ENCODE assay signal across 20 mouse cellular contexts in genomic region chr2:32665853-32666252, GRCm38 (mm10). TPM values are rescaled to one million over a fixed set of nuclear protein-coding genes. Genes with fewer than 3 reads are reported as not detected.
DNase-seq lines count a peak whose midpoint lies in the region; ATAC-seq and TF ChIP-seq lines count a peak whose summit lies in the region.
"Had no signal": no experiment of that assay in that cellular context is flagged by ENCODE, and none has a peak within 500 bp of the region (broad histone marks: within the 10 kb centered on the region; RNA-seq: fewer than 3 reads in every experiment).

No protein-coding gene starts in this region.

- H3K4me1 ChIP-seq in heart, embryonic 13.5 days: peaks cover 67% of the 10 kb centered on the region
- H3K4me1 ChIP-seq in liver, adult 2 months (ENCODE audit: control insufficient read depth, insufficient read depth, low read length): 0 out of 2 replicates have a peak, but pooled peaks cover 2% of the 10 kb centered on the region
- H3K4me1 ChIP-seq in heart, embryonic 16.5 days (ENCODE audit: control insufficient read depth, insufficient read depth, low read length): peaks cover 32% of the 10 kb centered on the region
- H3K4me1 ChIP-seq in forebrain, embryonic 13.5 days: peaks cover 5% of the 10 kb centered on the region; the same call in 1 of the 2 replicates

- ATAC-seq in heart, embryonic 13.5 days (ENCODE audit: extremely low read depth, insufficient number of reproducible peaks, low FRiP score, low TSS enrichment): no peak
- no peak for ATAC-seq in heart, embryonic 16.5 days (replicated peaks; ENCODE audit: extremely low read depth, insufficient read depth, low FRiP score)
- no peak for ATAC-seq in forebrain, embryonic 13.5 days
- ATAC-seq: CD4-positive, CD25-positive, alpha-beta regulatory T cell, adult 4 months; forebrain, postnatal 0 days had no signal

- no peak for TF ChIP-seq POLR2A in liver, adult 2 months (IDR thresholded peaks at IDR 0.05; ENCODE audit: extremely low read depth, insufficient read depth, low read length)

- no peaks in the 10 kb centered on the region for H3K79me2 ChIP-seq in liver, adult 2 months (ENCODE audit: control insufficient read depth, insufficient read depth, low read length)

- H3K27ac ChIP-seq in heart, embryonic 13.5 days (replicated peaks): peak overlapping the region; percentile 73
- no peak overlapping the region for H3K27ac ChIP-seq in liver, adult 2 months (replicated peaks; ENCODE audit: insufficient read depth, low read depth, low read length)
- peak overlapping the region; percentile 61 for H3K27ac ChIP-seq in heart, embryonic 16.5 days (ENCODE audit: low read length)
- no peak overlapping the region for H3K27ac ChIP-seq in forebrain, embryonic 13.5 days
- H3K27ac ChIP-seq: liver, embryonic 14.5 days; midbrain, embryonic 12.5 days; stomach, postnatal 0 days had no signal

- no peak for DNase-seq in heart, postnatal 4 days
- peak; percentile 71 for DNase-seq in liver, adult 2 months (ENCODE audit: extremely low read depth, low read depth, low spot score)
- DNase-seq in liver (no peak), adipocyte (ENCODE audit: low spot score) (peak; percentile 16)
- DNase-seq: adrenal gland, adult 2 months; cerebellum, adult 11 months; cerebellum, postnatal 14 days; forebrain, postnatal 0 days; kidney, postnatal 10 days; left cerebral cortex, postnatal 4 days; lung, postnatal 4 days; right cerebral cortex, postnatal 14 days had no signal

- no peaks in the 10 kb centered on the region for H3K9me3 ChIP-seq in heart, embryonic 13.5 days
- H3K9me3 ChIP-seq in heart, embryonic 16.5 days (replicated peaks; ENCODE audit: control insufficient read depth, low read length): no peaks in the 10 kb centered on the region
- H3K9me3 ChIP-seq in forebrain, embryonic 13.5 days (replicated peaks): no peaks in the 10 kb centered on the region
- H3K9me3 ChIP-seq: midbrain, embryonic 12.5 days had no signal

- H3K9ac ChIP-seq in heart, embryonic 13.5 days: peak overlapping the region; percentile 33; the same call in 1 of the 2 replicates
- no peak overlapping the region for H3K9ac ChIP-seq in liver, adult 2 months (ENCODE audit: low read depth, low read length)
- no peak overlapping the region for H3K9ac ChIP-seq in heart, embryonic 16.5 days (ENCODE audit: low read length)
- H3K9ac ChIP-seq in forebrain, embryonic 13.5 days: no peak overlapping the region
- H3K9ac ChIP-seq: forebrain, postnatal 0 days; liver, embryonic 14.5 days; midbrain, embryonic 12.5 days had no signal

- H3K36me3 ChIP-seq in heart, embryonic 13.5 days: peaks cover 33% of the 10 kb centered on the region
- H3K36me3 ChIP-seq in liver, adult 2 months (ENCODE audit: control insufficient read depth, insufficient read depth, low read length): no peaks in the 10 kb centered on the region; the same call in 1 of the 2 replicates
- H3K36me3 ChIP-seq in heart, embryonic 16.5 days (ENCODE audit: control insufficient read depth, insufficient read depth): no peaks in the 10 kb centered on the region
- no peaks in the 10 kb centered on the region for H3K36me3 ChIP-seq in forebrain, embryonic 13.5 days (ENCODE audit: poor library complexity, severe bottlenecking)
- H3K36me3 ChIP-seq: midbrain, embryonic 12.5 days had no signal

- H3K4me3 ChIP-seq in heart, embryonic 13.5 days: no peak overlapping the region
- no peak overlapping the region for H3K4me3 ChIP-seq in liver, adult 2 months (ENCODE audit: insufficient read depth, low read depth, low read length)
- no peak overlapping the region for H3K4me3 ChIP-seq in heart, embryonic 16.5 days (ENCODE audit: low read length)
- no peak overlapping the region for H3K4me3 ChIP-seq in forebrain, embryonic 13.5 days
- H3K4me3 ChIP-seq: erythroblast, embryonic 14.5 days; midbrain, embryonic 12.5 days had no signal

- no peaks in the 10 kb centered on the region for H3K27me3 ChIP-seq in heart, embryonic 13.5 days (replicated peaks)
- no peaks in the 10 kb centered on the region for H3K27me3 ChIP-seq in liver, adult 2 months (ENCODE audit: control insufficient read depth, insufficient read depth, low read length)
- no peaks in the 10 kb centered on the region for H3K27me3 ChIP-seq in heart, embryonic 16.5 days (ENCODE audit: control insufficient read depth, insufficient read depth, low read length)
- H3K27me3 ChIP-seq in forebrain, embryonic 13.5 days: no peaks in the 10 kb centered on the region
- H3K27me3 ChIP-seq: midbrain, embryonic 12.5 days had no signal

- 55% methylated on average over 6 of the region's 6 CpGs for WGBS in heart, embryonic 13.5 days
- WGBS in liver, adult 2 months: 28% methylated on average over 6 of the region's 6 CpGs
- 64% methylated on average over 6 of the region's 6 CpGs for WGBS in heart, embryonic 16.5 days
- WGBS in forebrain, embryonic 13.5 days: 90% methylated on average over 6 of the region's 6 CpGs

- H3K4me2 ChIP-seq in heart, embryonic 13.5 days: no peak overlapping the region
- H3K4me2 ChIP-seq in heart, embryonic 16.5 days (ENCODE audit: low read depth, low read length): no peak overlapping the region
- no peak overlapping the region for H3K4me2 ChIP-seq in forebrain, embryonic 13.5 days
- H3K4me2 ChIP-seq: midbrain, embryonic 12.5 days had no signal

- no peak for TF ChIP-seq CTCF in liver, adult 2 months (IDR thresholded peaks at IDR 0.05; ENCODE audit: low read depth, low read length)

RNA-seq across cellular contexts. Expression of gene Eng, which starts 19.5 kb away (rescaled TPM):
- 148 and 155 TPM in 2 replicates for polyA plus RNA-seq in heart, embryonic 13.5 days (2015; fragmentation: Nextera tagmentation; extraction: Ambion mirVana)
- total RNA-seq in heart, postnatal 4 days (2021): 100 to 1,000 TPM; 149 to 162 TPM
- 14.2 and 25.9 TPM in 2 replicates for total RNA-seq in liver, adult 2 months (2014; rRNA removed)
- 55.0 and 70.8 TPM in 2 replicates for polyA plus RNA-seq in liver, adult 2 months (2012; rRNA removed)
- polyA plus RNA-seq in heart, embryonic 16.5 days (2015; fragmentation: Nextera tagmentation; extraction: Ambion mirVana): 170 and 176 TPM in 2 replicates
- 20.4 and 21.2 TPM in 2 replicates for polyA plus RNA-seq in forebrain, embryonic 13.5 days (2015; fragmentation: Nextera tagmentation; extraction: Ambion mirVana)
- polyA plus RNA-seq: CD4-positive, CD25-positive, alpha-beta regulatory T cell, adult 4 months had no signal

RNA-seq across cellular contexts. Expression of gene Fpgs, which starts 38.1 kb away (rescaled TPM):
- polyA plus RNA-seq in heart, embryonic 13.5 days (2015; fragmentation: Nextera tagmentation; extraction: Ambion mirVana): 19.0 and 21.3 TPM in 2 replicates
- total RNA-seq in heart, postnatal 4 days (2021): 10 to 100 TPM; 10.5 to 12.5 TPM
- 158 and 175 TPM in 2 replicates for total RNA-seq in liver, adult 2 months (2014; rRNA removed)
- polyA plus RNA-seq in liver, adult 2 months (2012; rRNA removed): 414 and 481 TPM in 2 replicates
- 16.7 and 16.9 TPM in 2 replicates for polyA plus RNA-seq in heart, embryonic 16.5 days (2015; fragmentation: Nextera tagmentation; extraction: Ambion mirVana)
- 14.2 and 15.7 TPM in 2 replicates for polyA plus RNA-seq in forebrain, embryonic 13.5 days (2015; fragmentation: Nextera tagmentation; extraction: Ambion mirVana)

RNA-seq across cellular contexts. Expression of gene Ak1, which starts 44.3 kb away (rescaled TPM):
- 302 and 318 TPM in 2 replicates for polyA plus RNA-seq in heart, embryonic 13.5 days (2015; fragmentation: Nextera tagmentation; extraction: Ambion mirVana)
- total RNA-seq in heart, postnatal 4 days (2021): 100 to 1,000 TPM; 405 to 424 TPM
- total RNA-seq in liver, adult 2 months (2014; rRNA removed): 0.47 and 1.4 TPM in 2 replicates
- 0.26 and 0.34 TPM in 2 replicates for polyA plus RNA-seq in liver, adult 2 months (2012; rRNA removed)
- polyA plus RNA-seq in heart, embryonic 16.5 days (2015; fragmentation: Nextera tagmentation; extraction: Ambion mirVana): 470 and 488 TPM in 2 replicates
- 48.8 and 48.9 TPM in 2 replicates for polyA plus RNA-seq in forebrain, embryonic 13.5 days (2015; fragmentation: Nextera tagmentation; extraction: Ambion mirVana)
- polyA plus RNA-seq: CD4-positive, CD25-positive, alpha-beta regulatory T cell, adult 4 months had no signal

RNA-seq across cellular contexts. Expression of gene Cdk9, which starts 47.0 kb away (rescaled TPM):
- polyA plus RNA-seq in heart, embryonic 13.5 days (2015; fragmentation: Nextera tagmentation; extraction: Ambion mirVana): 60.0 and 63.2 TPM in 2 replicates
- total RNA-seq in heart, postnatal 4 days (2021): 10 to 100 TPM; 38.2 to 46.0 TPM
- total RNA-seq in liver, adult 2 months (2014; rRNA removed): 19.5 and 27.3 TPM in 2 replicates
- 46.6 and 63.7 TPM in 2 replicates for polyA plus RNA-seq in liver, adult 2 months (2012; rRNA removed)
- polyA plus RNA-seq in heart, embryonic 16.5 days (2015; fragmentation: Nextera tagmentation; extraction: Ambion mirVana): 57.1 and 59.8 TPM in 2 replicates
- 90.3 and 99.9 TPM in 2 replicates for polyA plus RNA-seq in forebrain, embryonic 13.5 days (2015; fragmentation: Nextera tagmentation; extraction: Ambion mirVana)

RNA-seq across cellular contexts. Expression of gene Sh2d3c, which starts 55.0 kb away (rescaled TPM):
- polyA plus RNA-seq in heart, embryonic 13.5 days (2015; fragmentation: Nextera tagmentation; extraction: Ambion mirVana): 33.0 and 34.1 TPM in 2 replicates
- total RNA-seq in heart, postnatal 4 days (2021): 10 to 100 TPM; 38.2 to 41.4 TPM
- total RNA-seq in liver, adult 2 months (2014; rRNA removed): 2.2 and 3.2 TPM in 2 replicates
- 7.5 and 10.4 TPM in 2 replicates for polyA plus RNA-seq in liver, adult 2 months (2012; rRNA removed)
- polyA plus RNA-seq in heart, embryonic 16.5 days (2015; fragmentation: Nextera tagmentation; extraction: Ambion mirVana): 32.4 and 33.6 TPM in 2 replicates
- polyA plus RNA-seq in forebrain, embryonic 13.5 days (2015; fragmentation: Nextera tagmentation; extraction: Ambion mirVana): 23.5 and 29.2 TPM in 2 replicates

Comparison
In these comparisons a context has a peak if more than half of its experiments do, and no peak if none do; other contexts are left out.
1. DNase-seq: peak in liver, adult 2 months (single experiment) and adipocyte (single experiment); none in heart, postnatal 4 days (single experiment) and liver (single experiment).
2. H3K27ac ChIP-seq: peak in heart, embryonic 13.5 days (single experiment) and heart, embryonic 16.5 days (single experiment); none in liver, adult 2 months (single experiment) and forebrain, embryonic 13.5 days (single experiment).
3. RNA of gene Fpgs, which starts 38.1 kb away (polyA plus RNA-seq): 414 to 481 TPM in liver, adult 2 months; 19.0 to 21.3 TPM in heart, embryonic 13.5 days, 16.7 to 16.9 TPM in heart, embryonic 16.5 days and 14.2 to 15.7 TPM in forebrain, embryonic 13.5 days; every median in the first group is over 10 times any median in the second.
4. RNA of gene Ak1, which starts 44.3 kb away (polyA plus RNA-seq): 470 to 488 TPM in heart, embryonic 16.5 days, 302 to 318 TPM in heart, embryonic 13.5 days and 48.8 to 48.9 TPM in forebrain, embryonic 13.5 days; 0.26 to 0.34 TPM in liver, adult 2 months; every median in the first group is over 10 times any median in the second.